Mouse (Mus musculus) hindbrain, embryonic 10.5 days (tissue): Measurements from ENCODE around the gene Gm21750. TPM values are rescaled to one million over a fixed set of nuclear protein-coding genes. Genes with fewer than 3 reads are reported as not detected.

ENCODE experiments used
- DNase-seq: peaks from one replicate; pipeline ENCODE4 v3.0.0-alpha.2; 2017; ENCODE audit warnings: low spot score
- H3K27ac ChIP-seq: fragments of 300-500 bp; sonication (generic); 2 replicates; pipeline ENCODE4 v1.5.1; 2016; ENCODE audit warnings: mild to moderate bottlenecking, moderate library complexity
- H3K27me3 ChIP-seq: fragments of 300-500 bp; sonication (generic); 2 replicates; pipeline ENCODE4 v1.6.1; 2016; ENCODE audit warnings: mild to moderate bottlenecking; ENCODE audit not compliant: poor library complexity, insufficient read depth, severe bottlenecking
- H3K36me3 ChIP-seq: fragments of 300-500 bp; sonication (generic); 2 replicates; pipeline ENCODE4 v1.6.1; 2016; ENCODE audit warnings: mild to moderate bottlenecking, moderate library complexity
- H3K4me1 ChIP-seq: fragments of 300-500 bp; sonication (generic); replicated peaks from 2 replicates; pipeline ENCODE4 v1.6.1; 2016; ENCODE audit warnings: mild to moderate bottlenecking
- H3K4me3 ChIP-seq: fragments of 300-500 bp; sonication (generic); 2 replicates; pipeline ENCODE4 v1.5.1; 2016; ENCODE audit warnings: mild to moderate bottlenecking, moderate library complexity
- H3K9me3 ChIP-seq: fragments of 300-500 bp; sonication (generic); 2 replicates; pipeline ENCODE4 v1.6.1; 2016; ENCODE audit warnings: mild to moderate bottlenecking, moderate library complexity
- WGBS: fragments of 180-500 bp; shearing (Covaris S2); methylation state at CpG from one replicate; pipeline ENCODE4 v1.1.7; 2016; 5-methylcytosine and 5-hydroxymethylcytosine counted together
- polyA plus RNA-seq: library from polyadenylated mRNA; unstranded; fragments of >200 nt; fragmentation: Nextera tagmentation; extraction: Ambion mirVana; gene quantifications from 2 replicates; pipeline ENCODE4 v1.2.1, GENCODE M21; 2016

Gm21750 gene
- polyA plus RNA-seq, 1 experiment from 2014 or later = not detected

DNA sequence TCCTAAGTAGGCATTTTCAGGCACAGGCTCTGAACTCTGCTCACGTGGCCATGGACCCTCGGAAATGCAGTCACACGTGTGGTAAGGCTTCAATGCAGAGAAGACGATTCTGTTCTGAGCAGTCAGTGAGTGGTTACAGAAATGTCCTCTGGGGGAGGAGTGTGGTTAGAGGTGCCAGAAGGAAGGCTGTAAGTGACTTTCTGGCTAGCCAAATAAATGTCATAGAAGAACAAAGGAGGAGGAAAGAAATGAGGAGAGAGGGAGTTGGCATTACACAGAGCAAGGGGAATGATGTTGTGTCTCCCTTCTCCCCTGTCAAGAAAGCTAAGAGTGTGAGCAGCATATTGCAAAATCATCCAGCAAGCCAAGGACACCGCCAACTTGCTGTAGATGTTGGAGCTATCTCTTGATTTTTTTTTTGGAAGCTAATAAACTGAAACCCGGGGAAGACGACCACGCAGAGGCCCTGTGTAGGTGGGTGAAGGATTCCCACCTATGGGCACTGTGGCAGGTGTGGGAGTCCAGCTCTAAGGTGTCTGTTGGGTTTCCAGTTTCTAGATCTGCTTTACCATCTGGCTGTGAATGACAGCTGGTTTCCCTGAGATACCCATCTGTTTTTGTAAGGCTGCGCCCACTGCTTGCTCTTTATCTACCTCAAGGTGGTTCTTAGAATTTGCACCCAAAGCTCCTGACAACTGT, 48.5 kb downstream of the Gm21750 start:
- H3K9me3 ChIP-seq = 0 out of 2 replicates have a peak, but pooled peaks cover 7% of the 10 kb centered on the region
- no peaks in the 10 kb centered on the region for H3K27me3 ChIP-seq
- no peaks in the 10 kb centered on the region for H3K4me1 ChIP-seq
- WGBS = 90% methylated on average over 9 of the region's 9 CpGs
- H3K4me3 ChIP-seq = no peak overlapping the region
- no peak overlapping the region for H3K27ac ChIP-seq
- DNase-seq = no peak
- no peaks in the 10 kb centered on the region for H3K36me3 ChIP-seq

Other genes with a start within 250 kb of the Gm21750 start
- 89.3 and 104 TPM in 2 replicates for gene Med4, start 151.2 kb upstream of the Gm21750 start, polyA plus RNA-seq
- gene Sucla2, start 135.9 kb upstream of the Gm21750 start, polyA plus RNA-seq = 78.9 and 105 TPM in 2 replicates
- 8.6 and 8.8 TPM in 2 replicates for gene Nudt15, start 113.0 kb upstream of the Gm21750 start, polyA plus RNA-seq